Mouse (Mus musculus): ENCODE results near the gene Hnrnpa3.
"Not testable (repeated sequence)": the region's sequence is repeated elsewhere in the genome, so short reads cannot be mapped to it uniquely, and the experiment has no call there.

Hnrnpa3 gene

DNA sequence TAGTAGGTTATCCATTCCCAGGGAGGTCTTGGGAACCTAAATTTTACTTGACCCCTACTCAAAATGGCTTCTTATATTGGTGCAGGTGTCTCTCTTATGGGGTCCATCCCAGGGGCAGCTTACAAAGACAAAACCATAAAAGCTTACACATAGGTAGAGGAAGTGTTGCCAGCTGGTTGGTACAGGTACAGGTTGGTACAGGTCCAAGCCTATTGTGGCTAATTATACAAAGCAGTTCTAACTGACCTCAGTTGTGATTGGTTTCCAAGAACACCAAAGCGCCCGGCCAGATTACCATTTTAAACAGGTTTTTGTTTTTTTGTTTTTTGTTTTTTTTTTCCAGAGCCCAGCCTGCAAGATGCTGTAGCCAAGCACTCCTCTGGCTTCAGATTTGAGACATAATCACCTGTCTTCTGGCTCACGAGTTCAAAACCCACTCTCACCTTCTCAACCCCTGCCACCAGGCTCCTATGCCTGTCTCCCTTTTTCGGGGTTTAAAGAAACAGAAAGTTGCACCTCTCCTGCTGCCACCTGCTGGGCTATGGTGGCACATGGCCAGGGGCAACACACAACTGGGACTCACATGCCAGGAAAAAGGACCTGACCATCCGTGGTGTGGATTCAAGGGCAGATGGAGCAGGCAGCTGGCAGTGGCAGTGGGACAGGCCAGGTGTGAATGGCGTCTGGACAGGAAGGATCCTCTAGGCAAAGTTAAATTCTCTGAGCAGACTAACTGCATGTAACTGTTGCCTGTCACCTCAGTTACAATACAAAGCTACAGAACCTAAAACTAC, 22.6 kb upstream of the Hnrnpa3 start:
- no peak for DNase-seq (ENCODE audit: low read depth, low spot score)

- not testable (repeated sequence) for DNase-seq (ENCODE audit: low read depth, low spot score)
Observed at GRCm38 (mm10) chr2:75637055-75637304, 22.1 kb upstream of the Hnrnpa3 start.

DNA sequence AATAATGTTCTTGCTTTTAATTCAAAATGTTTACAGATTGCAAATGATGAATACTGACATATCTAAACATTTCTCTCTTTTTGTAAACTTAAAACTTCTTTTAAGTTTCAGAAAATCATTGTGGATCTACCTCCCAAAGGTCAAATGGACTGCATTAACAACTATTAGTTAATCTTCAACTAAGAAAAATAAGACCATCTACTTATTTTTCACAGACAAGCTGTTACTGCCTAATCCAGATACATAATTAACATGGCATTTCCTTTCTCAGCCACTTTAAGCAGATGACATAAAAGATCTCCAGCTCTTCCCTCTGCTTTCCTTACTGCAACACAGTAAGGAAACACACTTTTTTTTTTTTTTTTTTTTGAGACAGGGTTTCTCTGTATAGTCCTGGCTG, 21.7 kb upstream of the Hnrnpa3 start:
- no peak for DNase-seq (ENCODE audit: low read depth, low spot score)

DNA sequence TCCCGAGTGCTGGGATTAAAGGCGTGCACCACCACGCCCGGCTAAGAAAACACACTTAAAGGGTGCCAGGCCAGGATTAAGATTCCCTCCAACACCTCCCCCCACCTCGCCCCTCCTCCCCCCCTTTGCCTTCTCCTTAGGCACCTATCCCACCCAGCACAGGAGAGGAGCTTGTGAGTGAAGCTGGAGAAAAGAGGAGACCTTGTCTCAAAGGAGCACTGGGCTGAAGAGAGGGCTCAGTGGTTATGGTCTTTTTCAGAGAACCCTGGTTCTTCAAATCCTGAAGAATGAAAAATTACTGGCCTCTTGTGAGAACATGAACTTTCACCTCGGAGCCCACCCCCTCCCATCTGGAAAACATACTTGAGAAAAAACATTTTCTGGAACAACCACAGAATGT, 21.2 kb upstream of the Hnrnpa3 start:
- not testable (repeated sequence) for DNase-seq (ENCODE audit: low read depth, low spot score)

DNA sequence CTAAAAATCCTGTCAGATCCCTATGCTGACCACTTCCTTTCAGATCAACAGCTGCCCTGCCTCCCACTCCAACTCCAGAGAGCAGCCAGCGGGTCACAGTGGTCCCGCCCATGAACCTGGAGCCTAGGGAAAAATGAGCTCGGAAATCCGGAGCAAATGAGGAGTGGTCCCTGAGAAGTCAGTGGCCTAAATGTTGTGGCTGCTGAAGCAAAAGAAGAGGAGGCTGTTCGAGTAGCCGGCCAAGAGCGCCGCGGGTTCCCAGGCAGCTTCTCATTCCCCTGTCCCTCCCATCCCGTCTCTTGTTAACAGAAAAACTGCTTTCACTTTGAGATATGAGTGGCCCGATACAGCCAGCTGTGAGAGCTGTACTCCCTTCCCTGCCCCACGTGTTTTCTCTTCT, 19.5 kb upstream of the Hnrnpa3 start:
- DNase-seq (ENCODE audit: low read depth, low spot score), result not testable (repeated sequence)

- DNase-seq (ENCODE audit: low read depth, low spot score), result not testable (repeated sequence)
Observed at GRCm38 (mm10) chr2:75642312-75642711, 16.7 kb upstream of the Hnrnpa3 start.

DNA sequence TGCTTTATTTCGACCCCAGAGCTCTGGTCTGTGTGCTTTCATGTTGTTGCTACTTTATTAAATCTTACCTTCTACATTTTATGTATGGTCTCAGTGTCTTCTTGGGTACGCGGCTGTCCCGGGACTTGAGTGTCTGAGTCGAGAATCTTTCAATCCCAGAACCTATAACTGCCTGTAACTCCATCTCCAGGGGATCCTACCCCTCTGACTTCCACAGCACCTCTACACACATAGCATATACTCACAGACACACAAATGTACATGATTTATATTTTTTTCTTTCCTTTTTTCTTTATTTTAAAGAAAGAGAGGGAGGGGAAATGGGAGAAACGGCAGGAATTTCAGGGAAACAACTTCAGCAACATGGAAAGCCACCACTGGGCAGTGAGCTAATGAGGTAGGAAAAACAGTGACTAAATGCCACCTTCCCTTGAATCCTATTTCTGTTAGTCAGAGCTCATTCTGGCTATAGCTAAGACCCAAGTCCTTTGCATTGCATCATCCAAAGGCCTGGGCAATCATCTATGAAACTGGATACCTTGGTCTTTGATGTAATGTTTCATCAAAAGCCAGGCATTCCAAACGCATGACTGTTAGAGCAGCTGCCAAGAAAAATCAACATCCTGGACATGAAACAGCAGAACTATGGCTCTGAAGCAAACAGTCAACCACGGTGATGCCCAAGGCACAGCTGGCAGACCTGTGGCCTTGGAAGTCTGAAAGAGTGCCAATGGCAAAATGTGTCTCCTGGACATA, 16.1 kb upstream of the Hnrnpa3 start:
- DNase-seq (ENCODE audit: low read depth, low spot score), result peak; percentile 37

DNA sequence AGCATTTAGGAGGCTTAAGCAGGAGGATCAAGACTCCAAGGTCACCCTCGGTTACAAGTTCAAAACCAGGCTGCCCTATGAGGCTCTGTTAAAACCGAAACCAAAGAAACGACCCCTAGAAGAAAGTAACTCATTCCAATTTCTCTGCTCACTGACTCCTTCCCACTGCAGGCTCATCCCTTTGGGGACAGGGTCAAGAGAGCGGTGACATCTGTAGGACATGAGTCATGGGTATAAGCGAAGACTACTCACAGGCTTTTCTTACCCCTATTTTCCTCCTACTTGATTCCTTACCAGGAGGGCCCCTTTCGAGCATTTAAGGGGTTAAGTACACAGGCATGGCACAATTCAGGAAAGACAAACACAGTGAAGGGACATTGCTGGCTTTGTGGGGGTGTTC, 15.1 kb upstream of the Hnrnpa3 start:
- DNase-seq (ENCODE audit: low read depth, low spot score), result no peak

GRCm38 (mm10) chr2:75645251-75645650, 13.8 kb upstream of the Hnrnpa3 start:
- DNase-seq (ENCODE audit: low read depth, low spot score), result no peak

DNA sequence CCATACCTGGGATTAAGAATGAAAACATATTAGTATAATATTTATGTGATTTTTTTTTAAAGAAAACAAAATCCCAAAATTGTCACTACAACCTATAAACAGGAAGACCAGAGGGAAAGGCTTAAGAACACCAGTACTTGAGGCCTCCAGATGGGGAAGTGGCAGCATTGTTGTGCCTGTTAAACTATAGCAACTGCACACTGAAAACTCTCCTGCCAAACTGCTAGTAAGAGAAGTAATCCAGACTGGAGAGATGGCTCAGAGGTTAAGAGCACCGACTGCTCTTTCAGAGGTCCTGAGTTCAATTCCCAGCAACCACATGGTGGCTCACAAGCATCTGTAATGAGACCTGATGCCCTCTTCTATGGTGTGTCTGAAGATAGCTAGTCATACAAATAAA, 8.6 kb upstream of the Hnrnpa3 start:
- DNase-seq (ENCODE audit: low read depth, low spot score), result no peak

DNA sequence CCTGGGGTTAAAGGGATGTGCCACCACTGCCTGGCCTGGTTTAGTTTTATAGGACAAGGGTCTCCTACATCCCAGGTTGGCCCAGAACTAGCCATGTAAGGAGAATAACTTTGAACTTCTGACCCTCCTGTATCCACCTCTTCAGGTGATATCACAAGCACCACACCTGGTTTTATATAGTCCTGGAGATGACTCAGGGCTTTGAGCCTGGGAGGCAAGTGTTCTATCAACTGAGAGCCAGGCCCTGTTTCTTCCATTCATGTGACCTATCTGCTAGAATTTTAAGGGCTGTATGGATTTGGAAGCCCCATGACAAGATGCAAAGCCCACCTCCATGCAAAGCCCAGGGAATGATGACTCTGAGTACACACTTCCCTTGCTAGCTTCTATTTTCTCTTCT, 5.9 kb upstream of the Hnrnpa3 start:
- no peak for DNase-seq (ENCODE audit: low read depth, low spot score)

DNA sequence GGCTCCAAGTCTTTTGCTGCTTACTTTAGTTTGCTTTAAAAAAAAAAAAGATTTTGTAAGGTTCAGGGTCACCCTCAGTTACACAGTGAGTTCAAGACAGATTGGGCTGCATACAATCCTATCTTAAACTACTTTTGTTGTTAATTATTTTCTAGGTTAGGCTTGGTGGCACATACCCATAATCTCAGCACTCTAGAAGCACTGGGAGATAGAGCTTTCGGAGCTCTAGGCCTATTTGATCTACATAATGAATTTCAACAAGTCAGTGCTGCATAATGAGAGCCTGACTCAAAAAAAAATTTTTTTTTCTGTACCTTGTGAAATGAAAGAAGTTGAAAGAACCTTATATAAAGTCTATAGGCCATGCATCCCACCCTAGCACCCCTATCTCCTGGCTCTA, 4.4 kb upstream of the Hnrnpa3 start:
- no peak for DNase-seq (ENCODE audit: low read depth, low spot score)

GRCm38 (mm10) chr2:75656924-75657323, 2.1 kb upstream of the Hnrnpa3 start:
- no peak for DNase-seq (ENCODE audit: low read depth, low spot score)

- peak; percentile 65 for DNase-seq (ENCODE audit: low read depth, low spot score)
Observed at GRCm38 (mm10) chr2:75657907-75658691, 962 bp upstream of the Hnrnpa3 start.

GRCm38 (mm10) chr2:75659629-75659960, 534 bp downstream of the Hnrnpa3 start:
- peak; percentile 78 for DNase-seq (ENCODE audit: low read depth, low spot score)

- no peak for DNase-seq (ENCODE audit: low read depth, low spot score)
Observed at GRCm38 (mm10) chr2:75660255-75660948, 1.3 kb downstream of the Hnrnpa3 start.

DNA sequence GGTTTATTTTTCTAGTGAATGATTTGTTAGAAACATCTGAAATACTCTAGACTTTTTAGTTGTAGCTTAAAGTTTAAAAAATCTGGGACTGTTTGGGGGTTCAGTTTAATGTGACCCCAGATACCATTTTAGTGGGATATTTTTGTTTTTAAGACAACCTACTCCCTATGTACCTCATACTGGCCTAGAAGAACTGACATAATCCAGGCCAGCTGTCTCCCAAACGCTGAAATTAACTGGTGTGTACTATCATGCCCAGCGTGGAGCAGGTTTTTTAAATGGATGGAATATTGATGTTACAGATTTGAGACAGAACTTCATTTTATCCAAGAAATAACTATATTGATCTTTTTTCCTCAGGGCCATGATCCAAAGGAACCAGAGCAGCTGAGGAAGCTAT, 2.0 kb downstream of the Hnrnpa3 start:
- no peak for DNase-seq (ENCODE audit: low read depth, low spot score)

GRCm38 (mm10) chr2:75669491-75670445, 10.7 kb downstream of the Hnrnpa3 start:
- DNase-seq (ENCODE audit: low read depth, low spot score), result peak; percentile 43

DNA sequence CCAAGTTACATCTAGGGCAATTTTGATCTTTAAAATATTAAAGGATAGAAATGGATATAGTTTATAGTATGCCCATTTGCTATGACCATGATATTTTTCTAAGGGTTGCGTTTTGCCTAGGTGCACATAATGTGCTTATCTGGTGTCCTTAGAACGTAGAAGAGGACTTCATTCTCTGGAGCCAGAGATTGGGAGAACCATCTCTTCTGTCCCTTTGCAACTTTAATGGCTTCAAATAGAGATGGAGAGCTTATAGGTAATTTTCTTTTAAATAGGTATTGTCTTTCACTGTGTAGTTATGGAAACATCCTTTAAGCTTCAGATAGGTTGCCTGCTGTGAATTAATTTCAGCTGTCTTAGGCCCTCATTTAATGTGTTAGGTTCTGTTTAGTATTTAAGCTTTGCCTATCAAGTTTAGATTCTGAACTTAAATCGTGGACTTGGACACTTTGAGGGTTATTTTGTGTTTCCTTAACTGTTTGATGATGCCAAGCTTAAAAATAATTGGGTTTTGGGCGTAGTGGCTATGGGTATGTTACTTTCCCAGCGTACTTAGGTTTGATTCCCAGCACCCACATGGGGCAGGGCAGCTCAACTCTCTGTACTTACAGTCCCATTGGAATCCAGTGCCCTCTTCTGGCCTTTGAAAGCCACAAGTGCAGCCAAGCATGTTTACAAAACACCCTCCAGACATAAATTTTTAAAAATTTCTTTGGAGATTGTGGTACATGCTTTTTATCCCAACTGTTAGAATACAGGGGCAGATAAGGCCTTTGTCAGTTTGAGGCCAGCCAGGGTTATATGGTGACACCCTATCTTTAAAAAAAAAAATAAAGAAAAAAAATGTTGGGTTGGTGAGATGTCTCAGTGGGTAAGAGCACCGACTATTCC, 11.6 kb downstream of the Hnrnpa3 start:
- DNase-seq (ENCODE audit: low read depth, low spot score), result no peak

- DNase-seq (ENCODE audit: low read depth, low spot score), result no peak
Observed at GRCm38 (mm10) chr2:75671337-75671660, 12.2 kb downstream of the Hnrnpa3 start.

Data from forelimb bud, embryonic 11.5 days (tissue).